Mouse (Mus musculus) layer of hippocampus, postnatal 10 days (tissue): ENCODE data around the gene Pdia3. TPM values are rescaled to one million over a fixed set of nuclear protein-coding genes. Genes with fewer than 3 reads are reported as not detected.
"Not testable (repeated sequence)": the region's sequence is repeated elsewhere in the genome, so short reads cannot be mapped to it uniquely, and the experiment has no call there.

Experiments used
- DNase-seq, 2 experiments: peaks; one replicate each; pipeline ENCODE4 v3.0.0; 2021; ENCODE audit warnings: low spot score in 2 of 2
- total RNA-seq, 2 experiments: library from RNA; stranded (reverse); gene quantifications; 2 replicates each; pipeline ENCODE4 v1.2.3; 2021

The Pdia3 gene
- total RNA-seq, 2 experiments from 2014 or later: 196 to 200 TPM

DNA sequence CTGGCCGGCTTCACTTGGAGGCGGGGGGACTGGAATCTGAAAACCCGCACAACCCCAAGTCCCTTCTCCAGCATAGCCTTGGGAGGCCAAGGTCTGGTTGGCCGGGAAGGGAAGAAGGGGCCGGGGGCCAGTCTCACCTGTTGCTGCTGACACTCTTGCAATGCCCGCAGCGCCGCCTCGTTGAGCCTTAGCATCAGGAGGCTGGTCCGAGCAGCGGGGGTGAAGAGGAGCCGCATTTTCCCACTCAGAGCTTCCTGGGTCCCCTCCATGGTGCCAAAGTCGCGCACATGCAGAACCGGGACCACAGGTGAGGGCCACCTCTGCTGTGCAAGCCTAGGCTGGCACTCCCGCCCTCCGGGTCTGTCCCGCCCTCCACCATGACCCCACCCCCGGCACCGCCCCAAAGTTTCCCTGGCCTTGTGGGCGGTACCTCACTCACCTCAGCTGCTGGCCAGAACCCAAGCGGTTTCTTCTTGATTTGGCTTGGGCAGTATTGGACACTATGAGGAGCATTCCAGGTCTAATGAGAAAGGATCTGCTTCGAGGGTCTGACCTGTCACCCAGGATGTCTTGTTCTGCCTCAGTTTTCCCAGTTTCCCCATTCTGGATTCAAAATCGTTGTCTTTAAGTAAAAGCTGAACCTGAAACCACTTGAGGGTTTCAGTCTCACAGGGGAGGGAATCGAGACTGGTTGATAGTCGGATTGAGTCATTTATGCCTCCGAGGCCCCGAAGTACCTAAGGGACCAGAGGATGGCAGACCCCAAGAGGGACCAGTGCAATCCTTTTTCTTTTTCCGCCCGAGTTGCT, 28.9 kb downstream of the Pdia3 start:
- DNase-seq: no peak

DNA sequence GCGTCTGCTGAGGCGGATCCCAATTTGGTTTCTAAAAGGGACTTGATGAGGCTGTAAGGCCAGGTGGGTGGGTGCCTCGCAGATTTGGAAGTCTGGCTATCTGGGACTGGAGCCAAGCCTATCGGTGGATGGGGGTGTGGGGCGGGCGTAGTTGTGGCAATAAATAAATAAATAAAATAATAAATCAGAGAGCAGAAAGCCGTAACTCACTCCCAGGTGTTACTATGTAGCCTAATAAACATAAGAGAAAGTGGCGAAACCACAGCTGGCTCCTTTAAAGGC, 29.4 kb downstream of the Pdia3 start:
- no peak for DNase-seq

DNA sequence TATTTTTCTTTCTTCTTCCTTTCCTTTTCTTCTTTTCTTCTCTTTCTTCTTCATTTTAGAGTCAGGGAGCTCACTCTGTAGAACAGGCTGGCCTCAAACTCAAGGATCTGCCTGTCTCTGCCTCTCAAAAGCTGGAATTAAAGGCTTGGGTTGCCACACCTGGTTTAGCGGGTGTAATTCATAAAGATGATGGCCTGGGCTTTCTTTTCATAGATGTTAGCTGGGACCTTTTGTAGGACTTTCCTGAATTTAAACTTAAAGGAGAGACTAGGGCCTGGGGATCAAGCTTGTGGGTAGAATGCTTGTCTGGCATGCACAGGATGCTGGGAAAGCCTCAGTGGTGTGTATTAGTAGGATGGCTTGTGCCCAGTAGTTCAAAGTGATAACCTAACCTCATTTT, 30.6 kb downstream of the Pdia3 start, which contains the start of gene Ell3:
TSS of gene Ell3 (minus strand) at position 101 of the 400 bp plus-strand sequence.
- no peak for DNase-seq

DNA sequence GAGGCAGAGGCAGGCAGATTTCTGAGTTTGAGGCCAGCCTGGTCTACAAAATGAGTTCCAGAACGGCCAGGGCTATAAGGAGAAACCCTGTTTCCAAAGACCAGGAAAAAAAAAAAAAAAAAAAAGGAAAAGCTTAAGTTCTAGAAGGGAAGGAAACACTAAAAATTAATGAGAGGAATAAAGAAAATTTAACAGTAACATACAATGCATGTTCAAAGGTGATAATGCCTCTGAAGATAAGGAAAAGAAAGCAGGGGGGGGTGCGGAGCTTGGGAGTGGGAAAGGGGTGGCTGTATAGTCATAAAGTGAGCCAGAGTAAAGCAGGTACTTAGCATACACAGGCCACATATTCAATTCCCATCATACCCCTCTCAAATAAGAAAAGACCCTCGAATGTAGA, 31.5 kb downstream of the Pdia3 start:
- no peak for DNase-seq

DNA sequence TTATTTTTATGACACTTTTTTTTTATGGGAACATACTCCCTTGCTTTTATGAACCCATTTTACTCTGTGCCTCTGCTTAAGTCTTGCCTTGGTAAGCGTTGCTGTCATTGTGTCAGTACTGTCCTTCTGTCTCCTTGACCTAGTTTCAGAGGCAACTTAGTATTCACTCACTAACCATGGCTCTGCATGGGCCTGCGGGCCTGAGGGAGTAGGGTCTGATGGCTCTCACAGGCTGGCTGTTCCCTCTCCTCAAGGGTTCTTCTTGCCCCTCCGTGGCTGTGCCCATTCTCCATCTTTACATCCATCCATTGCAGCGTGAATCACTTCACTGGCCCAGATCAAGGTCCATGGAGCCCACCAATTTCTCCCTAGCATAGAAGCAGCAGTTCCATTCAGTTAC, 32.9 kb downstream of the Pdia3 start:
- DNase-seq: no peak

DNA sequence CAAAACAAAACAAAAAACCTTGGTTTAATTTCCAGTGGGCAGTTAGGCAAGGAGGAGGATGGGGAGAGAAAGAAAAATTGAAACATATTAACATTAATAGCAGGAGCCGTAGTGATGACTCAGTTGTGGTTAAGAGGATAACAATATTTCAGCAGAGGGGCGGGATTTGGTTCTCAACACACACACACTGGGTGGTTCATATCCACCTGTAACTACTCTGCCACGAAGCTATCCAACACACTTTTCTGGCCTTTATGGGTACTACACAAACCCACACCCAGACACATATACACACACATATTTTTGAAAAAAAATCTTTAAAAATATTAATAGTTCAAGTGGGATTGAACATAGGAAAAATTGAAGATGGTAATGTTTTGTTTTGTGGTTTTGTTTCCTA, 33.4 kb downstream of the Pdia3 start:
- no peak for DNase-seq

DNA sequence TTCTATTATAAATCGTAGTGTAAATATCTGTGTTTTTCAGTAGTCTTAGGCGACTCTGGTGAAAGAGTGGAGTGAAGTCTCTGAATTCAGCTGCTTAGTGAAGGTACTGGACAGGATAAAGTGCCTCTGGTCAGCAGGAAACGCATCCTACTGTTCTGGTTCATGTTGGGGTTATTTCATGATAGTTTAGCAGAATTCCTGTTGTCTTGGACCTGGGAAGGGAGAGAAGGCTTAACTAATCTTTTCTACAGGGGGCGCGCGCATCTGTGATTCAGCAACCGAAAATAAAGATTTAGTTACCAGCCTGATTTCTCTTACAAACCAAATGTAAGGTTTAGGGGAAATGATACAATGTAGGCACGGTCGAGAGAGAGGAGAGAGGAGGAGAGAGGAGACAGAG, 34.6 kb downstream of the Pdia3 start:
- DNase-seq: no peak

DNA sequence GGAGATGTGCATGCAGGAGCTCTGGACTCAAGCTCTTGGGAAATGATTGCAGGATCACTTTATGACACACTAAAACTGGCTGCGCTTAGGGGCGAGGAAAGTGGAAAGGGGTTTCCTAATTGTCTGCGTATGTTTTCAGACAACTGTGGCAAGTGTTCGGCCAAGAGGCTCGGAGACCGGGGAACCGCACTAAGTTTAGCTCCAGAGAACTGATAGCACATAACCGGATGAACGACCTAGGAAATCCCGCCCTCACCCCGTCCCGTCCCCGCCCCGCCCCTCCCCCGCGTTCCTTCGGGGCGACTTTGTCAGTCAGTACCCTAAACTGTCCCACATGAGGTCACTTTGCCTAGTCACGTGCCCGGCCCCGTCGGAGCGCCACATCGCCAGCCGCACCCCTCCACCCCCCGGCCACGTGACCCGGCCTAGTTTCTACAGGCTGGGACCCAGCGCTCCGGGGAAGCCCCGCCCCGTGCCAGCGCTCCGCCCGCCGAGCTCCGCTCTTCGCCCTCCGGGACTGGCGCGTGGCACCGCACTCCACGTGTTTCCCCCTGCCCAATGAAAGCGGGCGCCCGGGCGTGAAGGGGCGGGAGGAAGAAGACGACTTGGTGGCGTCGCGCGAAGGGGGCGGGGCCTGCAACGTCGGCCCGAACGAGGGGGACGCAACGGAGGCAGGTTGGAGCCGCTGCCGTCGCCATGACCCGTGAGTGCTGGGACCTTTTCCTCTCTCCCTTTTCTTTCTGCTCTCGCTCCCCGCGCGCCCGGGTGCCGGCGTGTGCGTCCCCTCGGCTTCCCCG, 35.4 kb downstream of the Pdia3 start, which contains the start of gene Serf2:
TSS of gene Serf2 (plus strand) at position 457 of the 797 bp plus-strand sequence.
- DNase-seq: peak; percentile 98 to 99

DNA sequence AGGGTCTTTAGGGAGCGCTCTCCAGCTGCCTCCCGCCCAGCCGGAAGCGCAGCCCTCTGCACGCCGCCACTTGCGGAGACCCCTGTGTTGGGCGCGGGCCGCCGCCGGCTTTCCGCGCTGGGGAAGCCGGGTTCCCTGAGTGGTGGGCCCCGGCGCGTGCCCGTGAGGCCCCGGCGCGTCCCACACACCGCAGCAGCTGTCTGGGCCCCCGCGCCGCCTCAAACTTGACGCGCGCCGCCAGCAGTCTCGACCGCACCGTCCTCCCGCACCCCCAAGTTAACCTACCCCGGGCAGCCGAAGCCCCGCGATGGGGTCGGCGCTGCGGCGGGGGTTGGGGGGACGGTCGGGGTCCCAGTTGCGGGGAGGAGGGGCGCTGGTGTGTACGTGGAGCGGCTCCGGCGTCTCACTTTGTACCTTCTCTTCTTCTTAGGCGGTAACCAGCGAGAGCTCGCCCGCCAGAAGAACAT, 36.0 kb downstream of the Pdia3 start:
- DNase-seq: peak in 1 of 2 experiments; percentile 31

DNA sequence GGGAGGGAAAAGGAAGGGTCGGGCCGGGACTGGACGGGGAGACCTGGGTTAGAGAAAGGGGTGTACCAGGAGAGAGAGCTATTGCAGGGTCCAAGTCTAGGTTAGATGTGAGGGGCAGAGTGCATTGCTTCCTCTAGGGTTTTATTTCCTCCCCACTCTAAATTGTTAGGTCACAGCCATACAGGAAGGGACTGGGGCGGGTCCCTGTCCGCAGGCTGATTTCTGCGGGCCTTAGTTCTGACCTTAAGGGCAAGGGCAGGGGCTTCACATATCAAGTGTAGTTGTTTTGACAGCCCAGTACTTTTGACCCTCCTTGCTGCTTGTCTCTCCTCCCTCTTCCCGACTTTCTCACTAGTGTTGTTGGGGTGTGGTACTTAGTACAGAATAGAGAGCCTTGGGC, 36.5 kb downstream of the Pdia3 start:
- DNase-seq: no peak

DNA sequence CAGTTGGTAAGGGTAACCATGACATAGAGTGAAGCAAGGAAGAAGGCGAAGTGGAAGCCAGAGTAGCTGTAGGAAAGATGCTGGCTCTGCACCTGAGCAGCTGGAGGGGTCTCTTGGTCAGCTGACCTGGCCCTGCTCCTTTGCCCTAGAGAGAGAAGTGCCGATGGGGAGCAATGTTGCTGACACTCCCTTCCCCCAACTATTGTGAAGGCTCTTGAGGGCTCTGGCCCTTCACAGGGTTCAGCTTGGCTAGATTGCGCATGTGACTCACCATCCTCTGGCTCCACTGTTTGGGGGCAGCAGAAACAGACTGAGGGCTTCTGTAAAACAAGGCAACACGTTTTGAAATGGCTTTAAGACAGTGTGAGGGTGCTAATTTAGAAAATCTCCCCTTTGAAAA, 38.8 kb downstream of the Pdia3 start:
- DNase-seq: no peak

DNA sequence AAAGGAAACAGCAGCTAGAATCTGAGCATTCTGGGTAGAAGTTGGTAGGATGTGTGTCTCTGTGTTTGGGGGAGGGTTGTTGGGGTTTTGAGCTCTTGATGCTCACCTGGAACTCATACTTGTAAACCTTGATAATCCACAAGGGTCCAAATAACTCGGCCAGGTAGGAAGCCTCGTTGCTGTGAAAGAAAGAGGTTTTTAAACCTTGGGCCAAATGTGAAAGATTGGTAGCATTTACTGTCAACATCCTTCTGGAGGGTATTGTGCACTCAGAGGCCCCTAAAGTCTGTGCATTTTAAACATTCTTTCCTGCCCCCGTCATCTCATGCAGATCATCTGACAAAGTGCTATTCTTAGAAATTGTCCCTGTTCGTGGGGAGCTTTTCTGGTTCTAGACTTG, 39.4 kb downstream of the Pdia3 start, which contains the start of gene Hypk:
TSS of gene Hypk (plus strand) at position 301 of the 400 bp plus-strand sequence.
- DNase-seq: no peak

DNA sequence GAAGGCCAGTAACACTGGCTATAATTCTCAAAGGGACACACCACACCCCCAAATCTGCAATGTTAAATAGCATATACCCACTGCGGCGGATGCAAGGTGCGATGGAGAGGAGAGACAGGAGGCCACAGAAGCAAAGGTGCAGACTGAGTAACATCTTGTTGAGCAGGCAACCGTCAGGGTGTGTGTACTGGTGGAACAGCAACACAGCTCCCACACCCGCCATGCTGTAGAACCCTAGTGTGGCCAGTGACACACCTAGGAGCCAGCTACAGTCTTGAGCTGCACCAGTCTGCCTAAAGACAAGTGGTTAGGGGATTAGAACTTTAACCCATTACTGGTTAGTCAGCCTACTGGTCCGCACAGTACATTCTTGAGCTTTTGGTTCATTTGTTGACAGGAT, 40.3 kb downstream of the Pdia3 start:
- no peak for DNase-seq

DNA sequence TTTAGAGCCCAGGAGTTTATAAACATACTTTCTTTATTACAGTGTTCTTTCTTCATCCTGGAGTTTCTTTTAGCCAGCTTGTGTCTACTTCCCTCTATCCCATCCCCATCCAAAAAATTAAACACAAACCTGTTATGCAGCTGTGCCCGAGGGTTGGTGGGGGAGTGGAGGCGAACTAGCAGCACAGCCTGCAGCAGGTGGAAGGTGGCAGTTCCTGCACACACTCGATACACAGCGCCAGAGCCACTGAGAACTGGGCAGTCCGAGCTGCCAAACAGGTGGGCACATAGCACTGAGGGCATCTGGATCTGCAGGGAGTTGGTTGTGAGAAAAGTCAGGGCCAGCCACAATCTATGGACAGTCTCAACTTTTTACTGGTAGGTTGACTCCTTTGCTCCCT, 42.0 kb downstream of the Pdia3 start:
- no peak for DNase-seq

DNA sequence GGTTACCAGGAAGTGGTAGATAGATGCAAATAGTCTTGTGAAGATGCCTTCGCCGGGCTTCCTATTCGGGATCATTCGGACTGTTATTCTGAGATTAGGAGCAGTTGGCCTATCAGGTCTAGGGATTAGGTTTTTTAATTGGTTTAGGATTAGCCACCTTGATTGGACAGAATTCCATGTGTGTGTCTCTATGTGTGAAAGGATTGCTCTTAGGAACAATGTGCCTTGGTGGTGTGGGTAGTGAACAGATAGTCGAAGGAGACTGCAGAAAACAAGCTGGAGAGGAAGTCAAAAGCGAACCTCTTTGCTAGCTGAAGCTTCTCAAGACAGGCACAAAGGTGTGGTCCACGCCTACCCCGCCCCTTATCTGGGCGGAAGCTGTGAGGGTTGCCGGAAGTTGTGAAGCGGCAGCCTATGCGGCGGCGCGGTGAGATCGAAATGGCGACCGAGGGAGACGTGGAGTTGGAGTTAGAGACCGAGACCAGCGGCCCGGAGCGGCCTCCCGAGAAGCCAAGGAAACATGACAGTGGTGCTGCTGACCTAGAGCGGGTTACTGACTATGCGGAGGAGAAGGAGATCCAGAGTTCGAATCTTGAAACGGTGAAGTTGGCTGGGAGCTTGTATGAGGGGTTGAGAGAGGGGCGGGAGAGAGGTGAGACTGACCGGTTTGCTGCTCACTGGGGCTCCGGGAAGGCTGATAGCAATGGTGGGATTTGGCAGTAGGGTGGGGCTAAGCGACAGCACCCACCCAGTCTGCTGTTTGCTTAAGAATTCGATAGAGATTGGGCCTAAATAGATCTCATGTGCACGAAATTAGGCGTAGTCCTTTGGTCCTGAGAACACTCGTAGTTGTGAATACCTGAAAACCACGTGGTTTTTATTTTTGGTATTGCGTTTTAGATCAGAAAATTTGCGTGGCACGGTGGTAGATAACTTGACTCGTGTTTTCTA, 43.4 kb downstream of the Pdia3 start, which contains the start of gene Serinc4:
TSS of gene Serinc4 (minus strand) at position 90 of the 951 bp plus-strand sequence.
- DNase-seq: peak; percentile 77 to 82

DNA sequence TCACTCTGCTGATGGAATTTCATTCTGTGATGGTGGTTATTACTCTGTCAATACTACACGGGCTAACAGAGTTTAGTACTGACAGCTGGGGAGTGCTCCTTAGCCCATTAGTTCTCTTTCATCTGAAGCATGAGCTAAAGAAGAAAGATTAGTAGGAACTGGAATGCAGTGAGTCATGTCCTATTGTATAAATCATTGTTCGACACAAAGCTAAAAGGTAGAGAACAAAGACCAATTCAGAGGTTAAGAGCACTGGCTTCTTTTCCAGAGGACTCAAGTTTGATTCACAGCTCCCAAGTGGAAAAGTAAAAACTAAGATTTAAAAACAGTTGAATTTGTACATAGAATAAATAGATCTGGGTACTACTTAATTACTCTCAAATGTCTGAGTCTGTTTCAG, 46.5 kb downstream of the Pdia3 start:
- DNase-seq: no peak

DNA sequence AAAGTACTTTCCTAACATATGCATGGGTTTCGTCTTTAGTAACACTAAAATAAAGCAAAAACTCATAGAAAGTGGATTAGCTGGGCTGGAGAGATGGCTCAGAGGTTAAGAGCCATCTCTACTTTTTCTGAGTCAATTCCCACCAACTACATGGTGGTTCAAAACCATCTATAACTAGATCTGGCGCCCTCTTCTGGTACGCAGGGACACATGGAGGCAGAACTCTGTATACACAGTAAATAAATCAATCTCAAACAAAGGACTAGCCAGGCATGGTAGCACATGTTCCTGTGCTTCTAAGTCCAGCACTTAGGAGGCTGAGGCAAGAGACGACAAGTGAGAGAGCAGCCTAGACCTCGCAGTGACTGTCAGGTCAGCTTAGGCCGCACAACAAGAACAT, 55.4 kb downstream of the Pdia3 start:
- DNase-seq: not testable (repeated sequence)

DNA sequence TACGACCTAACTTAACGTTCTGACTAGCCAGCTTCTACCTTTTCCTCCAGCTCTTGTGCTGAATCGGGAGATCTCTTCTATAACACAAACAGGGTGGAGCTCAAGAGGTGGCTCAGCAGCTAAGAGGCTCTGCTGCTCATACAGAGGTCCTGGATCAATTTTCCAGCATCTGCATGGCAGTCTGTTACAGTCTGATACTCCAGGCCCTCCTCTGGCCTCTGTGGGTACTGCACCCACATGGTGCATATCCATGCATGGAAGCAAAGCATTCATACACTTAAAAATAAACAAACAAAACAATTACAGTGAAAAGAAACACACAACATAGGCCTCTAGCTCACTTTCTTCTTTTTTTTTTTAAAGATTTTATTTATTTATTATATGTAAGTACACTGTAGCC, 59.2 kb downstream of the Pdia3 start:
- DNase-seq: not testable (repeated sequence)

DNA sequence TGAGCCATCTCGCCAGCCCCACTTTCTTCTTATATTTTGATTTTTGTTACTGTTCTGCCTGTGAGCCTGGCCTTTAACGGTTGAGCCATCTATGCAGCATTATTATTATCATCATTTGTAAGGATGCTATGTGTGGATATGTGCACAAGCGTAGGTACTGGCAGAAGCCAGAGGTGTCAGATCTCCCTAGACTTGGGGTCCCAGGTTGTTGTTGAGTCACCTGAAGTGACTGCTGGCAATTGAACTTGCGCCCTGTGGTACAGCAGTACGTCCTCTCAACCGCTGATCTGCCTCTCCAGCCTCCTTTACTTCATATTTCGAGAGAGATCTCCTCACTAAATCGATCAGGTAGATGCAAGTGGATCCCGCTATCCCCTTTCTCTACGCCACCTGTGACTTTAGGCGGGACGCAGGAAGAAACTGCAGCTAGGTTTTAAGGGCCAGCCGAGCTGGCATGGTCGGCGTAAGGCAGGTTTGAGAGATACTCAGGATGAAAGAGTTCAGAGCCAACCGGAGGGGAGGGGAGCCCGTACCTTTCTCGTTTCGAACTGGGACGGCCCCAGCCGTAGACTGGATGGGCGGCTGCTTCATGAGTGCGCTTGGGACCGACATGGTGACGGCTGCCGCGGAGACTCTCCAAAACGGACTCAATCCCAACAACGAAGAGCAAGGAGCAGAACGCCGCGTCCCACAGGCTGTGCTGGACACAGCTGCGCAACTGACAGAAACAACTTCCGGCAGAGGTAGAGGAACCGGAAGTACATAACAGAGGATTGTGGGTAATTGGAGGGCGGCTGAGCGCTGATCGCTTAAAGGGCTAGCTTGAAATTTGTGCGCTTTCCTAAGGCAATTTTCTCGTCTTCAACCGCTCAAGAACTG, 60.0 kb downstream of the Pdia3 start, which contains the start of gene Mfap1b:
TSS of gene Mfap1b (minus strand) at position 767 of the 879 bp plus-strand sequence.
- DNase-seq: peak; percentile 70 to 78

DNA sequence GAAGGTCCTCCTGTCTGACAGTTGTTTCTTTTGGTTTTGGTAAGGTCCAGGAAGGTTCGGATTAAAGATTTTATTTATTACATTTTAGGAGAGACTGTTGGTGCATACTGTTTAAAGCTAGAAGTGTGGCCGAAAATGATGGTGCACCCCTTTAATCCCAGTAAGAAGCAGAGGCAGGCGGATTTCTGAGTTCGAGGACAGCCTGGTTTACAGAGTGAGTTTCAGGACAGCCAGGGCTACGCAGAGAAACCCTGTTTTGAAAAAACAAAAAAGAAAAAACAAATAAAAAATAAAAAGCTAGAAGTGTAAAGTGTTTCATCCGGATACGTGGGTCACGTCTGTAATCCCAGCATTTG, 60.6 kb downstream of the Pdia3 start:
- DNase-seq: no peak
